Mouse (Mus musculus) megakaryocyte, embryonic 14.5 days (primary cell): ENCODE measurements around the gene Klhl32.

Source experiments
- FLI1 ChIP-seq: IDR thresholded peaks from 2 replicates; pipeline ENCODE4 v1.6.1; 2012; ENCODE audit warnings: low read length, inconsistent platforms, mixed read lengths
- GATA1 ChIP-seq: IDR thresholded peaks from 3 replicates; pipeline ENCODE4 v1.6.1; 2012; ENCODE audit warnings: mixed read lengths, low read length, inconsistent platforms, borderline replicate concordance

GRCm38 (mm10) chr4:24793726-24794345, 57.1 kb downstream of the Klhl32 start:
- no peak for TF ChIP-seq GATA1
- no peak for TF ChIP-seq FLI1
